Mouse (Mus musculus) heart, adult 2 months (tissue): ENCODE measurements around the gene Vps33b.
A peak's percentile ranks its signal among the peaks of the same experiment; 100 is the strongest.

Experiments
- CTCF ChIP-seq: fragments of 200-600 bp; IDR thresholded peaks from 2 replicates; pipeline ENCODE4 v1.8.1; 2022; ENCODE audit warnings: antibody characterized with exemption, mild to moderate bottlenecking, moderate library complexity
- EP300 ChIP-seq: fragments of 200-500 bp; IDR thresholded peaks from 2 replicates; pipeline ENCODE4 v1.6.1; 2011; ENCODE audit warnings: low read depth, low read length, control low read depth; ENCODE audit not compliant: insufficient read depth
- POLR2A ChIP-seq: fragments of 200-500 bp; IDR thresholded peaks from 2 replicates; pipeline ENCODE4 v1.6.1; 2011; ENCODE audit warnings: mild to moderate bottlenecking, low read depth, low read length, control low read depth; ENCODE audit not compliant: insufficient read depth

GRCm38 (mm10) chr7:80227065-80227464 lies 42.4 kb upstream of the Vps33b start:
- TF ChIP-seq POLR2A (no peak), CTCF (0 out of 2 replicates have a peak, but pooled peaks have one; percentile 15), EP300 (no peak)
